Mouse (Mus musculus): ENCODE measurements around the gene Iqcf3.

DNA sequence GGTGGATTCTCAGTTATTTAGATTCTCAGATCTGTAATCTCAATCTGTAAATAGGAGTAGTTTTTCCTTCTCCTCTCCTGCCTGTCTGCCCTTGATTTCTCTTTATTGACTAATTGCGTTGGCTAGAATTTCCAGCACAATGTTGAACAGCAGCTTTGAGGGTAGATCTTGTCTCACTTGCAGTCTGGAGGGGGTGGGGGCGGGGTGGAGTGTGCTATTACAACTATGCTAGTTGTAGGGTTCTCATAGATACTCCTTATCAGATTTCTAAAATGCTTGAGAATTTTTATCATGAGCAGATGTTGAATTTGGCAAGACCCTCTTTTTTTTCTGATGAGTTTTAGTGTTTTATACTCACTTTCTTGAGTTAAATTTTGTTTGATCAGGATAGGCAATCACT lies 42.0 kb downstream of the Iqcf3 start:
- no peak for TF ChIP-seq POLR2A (IDR thresholded peaks at IDR 0.05; ENCODE audit: control insufficient read depth, low read depth, low read length)
- no peak for TF ChIP-seq CTCF (IDR thresholded peaks at IDR 0.05; ENCODE audit: control insufficient read depth, insufficient read depth, insufficient replicate concordance, low read depth, low read length)
